Mouse (Mus musculus) limb, embryonic 12.5 days (tissue): ENCODE measurements around the gene Otud1. TPM values are rescaled to one million over a fixed set of nuclear protein-coding genes. Genes with fewer than 3 reads are reported as not detected.

Experiments used
- ATAC-seq: fragments of 200-750 bp; cut with Nextera tagmentation; 2 replicates; pipeline ENCODE4 v1.8.0; 2017; ENCODE audit warnings: low read depth, moderate TSS enrichment; ENCODE audit not compliant: insufficient number of reproducible peaks, insufficient read depth, low FRiP score, low TSS enrichment
- H3K27ac ChIP-seq: fragments of 300-500 bp; sonication (generic); 2 replicates; pipeline ENCODE4 v1.5.1; 2016; ENCODE audit warnings: mild to moderate bottlenecking, moderate library complexity
- H3K27me3 ChIP-seq: fragments of 300-500 bp; sonication (generic); 2 replicates; pipeline ENCODE4 v1.6.1; 2016; ENCODE audit warnings: mild to moderate bottlenecking, moderate library complexity
- H3K36me3 ChIP-seq: fragments of 300-500 bp; sonication (generic); 2 replicates; pipeline ENCODE4 v1.6.1; 2016; ENCODE audit warnings: mild to moderate bottlenecking, moderate library complexity
- H3K4me1 ChIP-seq: fragments of 300-500 bp; sonication (generic); replicated peaks from 2 replicates; pipeline ENCODE4 v1.6.1; 2016
- H3K4me2 ChIP-seq: fragments of 300-500 bp; sonication (generic); 2 replicates; pipeline ENCODE4 v1.6.1; 2016; ENCODE audit warnings: mild to moderate bottlenecking, moderate library complexity
- H3K4me3 ChIP-seq: fragments of 300-500 bp; sonication (generic); replicated peaks from 2 replicates; pipeline ENCODE4 v1.5.1; 2016; ENCODE audit warnings: mild to moderate bottlenecking
- H3K9ac ChIP-seq: fragments of 300-500 bp; sonication (generic); replicated peaks from 2 replicates; pipeline ENCODE4 v1.6.1; 2016; ENCODE audit warnings: mild to moderate bottlenecking, moderate library complexity
- H3K9me3 ChIP-seq: fragments of 300-500 bp; sonication (generic); 2 replicates; pipeline ENCODE4 v1.6.1; 2016; ENCODE audit warnings: mild to moderate bottlenecking, moderate library complexity
- WGBS: fragments of 180-500 bp; shearing (Covaris S2); methylation state at CpG from one replicate; pipeline ENCODE4 v1.1.7; 2016; 5-methylcytosine and 5-hydroxymethylcytosine counted together
- polyA plus RNA-seq: library from polyadenylated mRNA; unstranded; fragments of >200 nt; fragmentation: Nextera tagmentation; extraction: Ambion mirVana; gene quantifications from 2 replicates; pipeline ENCODE4 v1.2.1, GENCODE M21; 2016

The Otud1 gene
- 0.88 and 1.3 TPM in 2 replicates for polyA plus RNA-seq

DNA sequence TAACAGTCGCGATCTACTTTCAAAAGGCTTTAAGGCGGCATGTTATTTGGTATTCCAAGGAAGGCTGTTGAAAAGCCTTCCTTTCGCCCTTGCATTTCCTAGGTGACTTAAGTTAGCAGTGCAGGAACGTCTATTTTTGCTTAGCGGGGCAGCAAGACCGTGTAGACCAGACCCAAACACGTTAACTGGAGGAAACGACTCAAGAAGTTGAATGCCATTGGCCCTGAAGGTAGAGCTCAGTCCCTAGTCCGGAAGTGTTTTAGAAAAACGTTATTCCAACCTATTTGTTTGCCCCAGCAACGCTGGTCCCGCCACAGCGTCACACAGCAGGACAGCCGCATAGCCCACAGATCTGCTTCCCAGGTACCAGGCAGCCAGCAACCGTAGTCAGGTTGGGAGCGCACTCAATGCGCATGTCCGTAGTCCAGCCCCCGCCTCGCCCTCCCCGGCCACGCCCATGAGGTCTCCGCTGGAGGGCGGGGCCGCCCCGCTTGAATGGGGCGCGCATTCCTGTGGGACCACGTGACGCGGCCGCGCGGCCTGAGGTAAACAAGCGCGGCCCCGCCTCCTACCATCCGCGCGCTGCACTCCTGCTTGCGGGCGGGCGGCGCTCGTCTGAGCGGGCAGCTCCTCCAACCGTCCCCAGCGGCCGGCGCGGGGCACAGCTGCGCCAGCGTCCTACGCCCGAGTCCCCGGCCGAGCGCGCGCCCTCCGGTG lies at the start of gene Otud1:
Otud1 (plus strand) TSS at position 595 of the 717 bp plus-strand sequence.
- H3K4me2 ChIP-seq = peak within 1 kb of the TSS; percentile 86
- peak; percentile 97 for ATAC-seq
- no peaks in the 10 kb centered on the region for H3K36me3 ChIP-seq
- H3K4me1 ChIP-seq = peaks cover 7% of the 10 kb centered on the region; the same call in 1 of the 2 replicates
- H3K9ac ChIP-seq = peak within 1 kb of the TSS; percentile 72
- peak within 1 kb of the TSS; percentile 72 for H3K4me3 ChIP-seq
- H3K27me3 ChIP-seq = peaks cover 35% of the 10 kb centered on the region
- no peaks in the 10 kb centered on the region for H3K9me3 ChIP-seq
- H3K27ac ChIP-seq = peak within 1 kb of the TSS; percentile 72
- under 1% methylated on average over 62 of the region's 62 CpGs for WGBS

DNA sequence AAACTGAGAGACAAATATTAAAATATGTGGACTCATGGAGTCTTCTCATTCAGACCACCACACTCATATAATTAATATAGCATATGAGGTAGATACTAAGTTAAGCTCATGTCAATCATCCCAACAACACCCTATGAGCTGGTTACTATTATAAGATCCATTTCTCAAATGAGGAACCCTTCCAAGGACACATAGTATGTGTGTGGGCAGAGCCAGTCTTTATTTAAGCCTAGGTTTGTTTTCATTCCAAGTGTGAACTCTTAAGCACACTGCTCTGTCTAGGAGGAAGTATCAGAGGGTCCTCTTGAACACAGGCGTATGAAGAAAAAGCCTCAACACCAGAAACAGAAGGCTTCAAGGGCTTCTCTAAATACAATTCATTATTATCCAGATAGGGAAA lies 49.7 kb upstream of the Otud1 start:
- WGBS = 79% methylated on average over 1 of the region's 1 CpGs
- no peak overlapping the region for H3K27ac ChIP-seq
- no peak for ATAC-seq
- no peaks in the 10 kb centered on the region for H3K36me3 ChIP-seq
- no peaks in the 10 kb centered on the region for H3K9me3 ChIP-seq
- no peak overlapping the region for H3K4me3 ChIP-seq
- no peaks in the 10 kb centered on the region for H3K4me1 ChIP-seq
- no peaks in the 10 kb centered on the region for H3K27me3 ChIP-seq
- H3K4me2 ChIP-seq = no peak overlapping the region
- H3K9ac ChIP-seq = no peak overlapping the region

DNA sequence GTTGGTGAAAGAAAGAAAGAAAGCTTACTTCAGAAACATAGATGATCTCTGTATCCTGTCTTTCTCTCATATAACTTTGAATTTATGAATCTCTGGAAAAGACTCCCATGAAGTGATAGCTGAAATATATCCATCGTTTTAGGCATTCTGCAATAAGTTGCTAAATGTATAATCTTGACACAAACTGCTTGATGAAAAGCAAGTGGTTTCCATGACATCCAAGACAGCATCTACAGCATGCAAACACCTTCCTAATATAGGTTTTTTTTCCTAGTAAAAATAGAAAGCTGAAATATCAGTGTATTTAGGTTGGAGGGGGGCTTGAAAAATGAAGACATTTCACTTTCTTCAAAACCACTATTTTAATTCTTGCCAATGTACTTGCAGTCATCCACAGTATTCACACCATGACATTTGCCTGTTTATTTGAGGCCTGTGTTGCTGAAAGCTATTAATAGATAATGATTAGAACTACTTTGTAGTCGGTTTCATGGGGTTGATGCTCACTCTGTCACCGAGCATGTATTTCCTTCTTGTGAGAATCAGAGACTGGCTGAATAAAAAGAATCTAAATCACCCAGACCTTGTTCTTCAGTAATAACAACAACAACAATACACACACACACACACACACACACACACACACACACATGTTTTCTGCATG lies 49.0 kb upstream of the Otud1 start:
- Histone ChIP-seq H3K27ac (no peak overlapping the region), H3K4me2 (no peak overlapping the region), H3K9ac (no peak overlapping the region), H3K36me3 (no peaks in the 10 kb centered on the region), H3K4me3 (no peak overlapping the region), H3K9me3 (no peaks in the 10 kb centered on the region), H3K27me3 (no peaks in the 10 kb centered on the region), H3K4me1 (no peaks in the 10 kb centered on the region)
- no peak for ATAC-seq
- 84% methylated on average over 3 of the region's 3 CpGs for WGBS

DNA sequence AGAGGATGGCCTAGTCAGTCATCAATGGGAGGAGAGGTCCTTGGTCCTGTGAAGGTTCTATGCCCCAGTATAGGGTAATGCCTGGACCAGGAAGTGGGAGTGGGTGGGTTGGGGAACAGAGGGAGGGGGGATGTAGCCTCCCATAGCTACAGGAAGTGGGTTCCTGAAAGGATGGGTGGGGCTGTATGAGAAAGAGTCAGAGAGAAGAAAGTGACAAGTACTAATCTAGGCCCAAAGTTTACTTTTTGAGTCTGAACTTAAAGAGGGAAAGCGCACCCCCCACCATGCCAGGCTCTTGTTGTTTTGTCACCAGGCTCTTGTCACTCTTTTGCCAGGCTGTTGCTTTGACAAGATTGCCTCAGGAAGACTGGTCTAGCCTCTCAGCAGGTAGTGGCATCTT lies 35.5 kb upstream of the Otud1 start:
- no peak for ATAC-seq
- Histone ChIP-seq H3K4me2 (no peak overlapping the region), H3K27me3 (no peaks in the 10 kb centered on the region), H3K9me3 (0 out of 2 replicates have a peak, but pooled peaks cover 4% of the 10 kb centered on the region), H3K4me1 (no peaks in the 10 kb centered on the region), H3K27ac (no peak overlapping the region), H3K9ac (no peak overlapping the region), H3K36me3 (no peaks in the 10 kb centered on the region), H3K4me3 (no peak overlapping the region)
- WGBS = 95% methylated on average over 1 of the region's 1 CpGs

DNA sequence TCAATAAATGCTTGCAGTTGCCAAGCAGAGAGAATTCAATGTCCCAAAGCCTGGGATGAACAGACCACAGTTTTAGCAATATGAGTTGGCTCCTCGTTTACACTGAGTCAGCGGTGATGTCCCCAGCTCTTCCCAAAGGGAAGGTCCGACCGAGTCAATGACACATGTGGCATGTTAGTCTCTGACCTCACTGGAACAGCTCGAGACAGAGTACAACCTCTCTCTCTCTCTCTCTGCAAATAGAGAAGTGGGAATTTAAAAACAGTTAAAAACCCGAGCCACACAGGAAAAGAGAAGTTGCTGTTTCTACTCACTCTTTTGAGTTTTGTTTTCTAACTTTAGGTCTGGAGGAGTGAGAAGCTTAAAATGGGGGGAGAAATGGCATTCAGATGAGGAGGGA lies 30.5 kb upstream of the Otud1 start:
- ATAC-seq = no peak
- no peak overlapping the region for H3K4me2 ChIP-seq
- no peak overlapping the region for H3K4me3 ChIP-seq
- no peak overlapping the region for H3K9ac ChIP-seq
- H3K36me3 ChIP-seq = no peaks in the 10 kb centered on the region
- H3K4me1 ChIP-seq = no peaks in the 10 kb centered on the region
- H3K27ac ChIP-seq = no peak overlapping the region
- no peaks in the 10 kb centered on the region for H3K27me3 ChIP-seq
- 87% methylated on average over 6 of the region's 6 CpGs for WGBS
- 0 out of 2 replicates have a peak, but pooled peaks cover 4% of the 10 kb centered on the region for H3K9me3 ChIP-seq

DNA sequence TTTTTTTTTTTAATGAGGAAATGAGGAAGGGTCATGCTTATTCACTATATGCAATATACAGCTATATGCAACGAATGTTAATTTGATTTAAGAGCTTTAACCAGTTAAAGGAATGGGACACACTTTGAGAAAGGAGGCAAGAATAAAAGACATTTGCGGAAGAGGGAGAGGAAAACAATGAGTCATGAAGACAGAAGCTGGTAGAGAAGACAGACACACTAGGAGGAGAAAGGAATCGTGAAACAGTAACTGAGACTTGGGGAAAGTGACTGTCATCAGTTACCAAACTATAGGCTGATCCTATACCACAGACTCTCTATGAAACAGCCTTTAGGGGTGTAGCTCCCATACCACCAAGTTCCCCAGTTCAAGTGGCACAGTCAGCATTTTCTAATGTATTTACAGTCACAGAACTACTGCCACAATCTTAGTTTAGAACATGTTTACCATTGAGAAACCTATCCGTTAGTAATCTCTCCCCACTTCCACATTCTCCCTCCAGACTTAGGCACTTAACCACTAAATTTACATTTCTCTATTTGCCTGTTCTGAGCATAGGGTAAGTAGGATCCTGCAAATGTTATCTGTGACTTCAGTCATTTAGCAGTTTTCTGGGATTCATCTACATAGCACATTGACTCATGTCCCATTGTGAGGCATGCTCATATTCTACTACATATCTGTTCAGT lies 29.5 kb upstream of the Otud1 start:
- H3K9ac ChIP-seq = no peak overlapping the region
- WGBS = 86% methylated on average over 4 of the region's 4 CpGs
- H3K4me3 ChIP-seq = no peak overlapping the region
- H3K36me3 ChIP-seq = no peaks in the 10 kb centered on the region
- 0 out of 2 replicates have a peak, but pooled peaks cover 4% of the 10 kb centered on the region for H3K9me3 ChIP-seq
- H3K27ac ChIP-seq = no peak overlapping the region
- ATAC-seq = no peak
- H3K4me2 ChIP-seq = no peak overlapping the region
- H3K27me3 ChIP-seq = no peaks in the 10 kb centered on the region
- no peaks in the 10 kb centered on the region for H3K4me1 ChIP-seq

DNA sequence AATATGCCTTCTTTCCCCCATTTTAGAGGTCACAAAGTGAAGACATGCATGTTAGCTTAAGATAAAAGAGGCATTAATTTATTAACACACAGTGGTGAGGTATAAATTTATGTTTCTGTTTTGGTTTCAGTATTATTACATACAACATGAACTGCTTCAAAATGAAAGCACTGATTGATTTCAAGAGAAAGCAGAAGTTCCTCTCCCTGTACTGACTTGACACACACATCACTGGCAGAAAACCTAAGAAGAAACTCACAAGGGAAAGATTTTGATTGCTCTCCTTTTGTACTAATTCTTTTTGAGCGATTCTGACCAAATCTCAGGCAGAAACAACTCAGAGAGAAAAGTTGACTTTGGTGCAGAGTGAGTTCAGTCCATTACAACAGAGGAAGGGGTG lies 27.0 kb upstream of the Otud1 start:
- Histone ChIP-seq H3K27me3 (no peaks in the 10 kb centered on the region), H3K4me3 (no peak overlapping the region), H3K27ac (no peak overlapping the region), H3K4me1 (no peaks in the 10 kb centered on the region), H3K9ac (no peak overlapping the region), H3K4me2 (no peak overlapping the region), H3K9me3 (0 out of 2 replicates have a peak, but pooled peaks cover 3% of the 10 kb centered on the region), H3K36me3 (no peaks in the 10 kb centered on the region)
- whole genome bisulfite sequencing = 93% methylated on average over 1 of the region's 1 CpGs
- no peak for ATAC-seq

DNA sequence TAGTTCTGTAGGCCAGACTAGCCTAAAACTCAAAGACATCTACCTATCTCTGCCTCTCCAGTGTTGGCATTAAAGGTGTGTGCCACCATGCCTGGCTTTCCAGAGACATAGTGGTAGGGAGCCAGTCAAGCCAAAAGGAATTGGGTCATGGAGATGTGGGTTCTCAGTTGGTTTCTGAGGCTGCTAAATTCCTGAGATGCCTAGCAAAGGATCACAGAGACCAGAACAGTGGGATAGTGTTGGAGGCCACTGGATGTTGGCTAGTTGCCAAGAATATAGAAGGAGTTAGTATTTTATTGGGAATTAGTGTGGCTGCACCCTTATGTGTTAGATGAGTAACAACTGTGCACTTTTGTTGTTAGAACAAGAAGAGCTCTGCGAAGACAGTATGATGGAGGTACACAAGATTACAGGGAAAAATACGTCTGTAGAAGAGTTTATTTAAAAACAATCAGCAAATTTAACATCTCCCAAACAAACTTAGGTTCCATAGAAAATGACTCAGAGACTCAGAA lies 24.1 kb upstream of the Otud1 start:
- H3K9ac ChIP-seq = no peak overlapping the region
- 71% methylated on average over 2 of the region's 2 CpGs for WGBS
- H3K27me3 ChIP-seq = no peaks in the 10 kb centered on the region
- H3K36me3 ChIP-seq = no peaks in the 10 kb centered on the region
- no peak; the same call in 1 of the 2 replicates for ATAC-seq
- no peaks in the 10 kb centered on the region for H3K9me3 ChIP-seq
- H3K4me1 ChIP-seq = no peaks in the 10 kb centered on the region
- no peak overlapping the region for H3K4me2 ChIP-seq
- H3K27ac ChIP-seq = no peak overlapping the region
- H3K4me3 ChIP-seq = no peak overlapping the region

DNA sequence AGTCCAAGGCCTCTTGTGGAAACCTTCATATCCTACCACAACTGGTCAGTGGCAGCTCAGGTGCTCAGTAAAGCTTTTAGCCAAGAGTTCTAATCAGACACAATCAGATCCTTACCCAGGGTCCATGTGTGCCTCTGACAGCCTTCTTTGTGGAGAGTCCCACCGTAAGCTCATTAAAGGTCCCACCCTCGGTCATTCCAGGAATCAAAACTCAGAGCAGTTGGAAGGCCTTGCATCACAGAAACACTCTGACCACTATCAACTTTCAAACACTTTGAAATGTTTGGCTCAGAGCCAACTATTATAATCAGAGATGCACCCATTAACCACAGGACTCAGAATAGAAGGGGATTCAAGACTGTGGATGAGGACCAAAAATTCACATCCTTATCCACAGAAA lies 12.4 kb upstream of the Otud1 start:
- WGBS = 80% methylated on average over 2 of the region's 2 CpGs

DNA sequence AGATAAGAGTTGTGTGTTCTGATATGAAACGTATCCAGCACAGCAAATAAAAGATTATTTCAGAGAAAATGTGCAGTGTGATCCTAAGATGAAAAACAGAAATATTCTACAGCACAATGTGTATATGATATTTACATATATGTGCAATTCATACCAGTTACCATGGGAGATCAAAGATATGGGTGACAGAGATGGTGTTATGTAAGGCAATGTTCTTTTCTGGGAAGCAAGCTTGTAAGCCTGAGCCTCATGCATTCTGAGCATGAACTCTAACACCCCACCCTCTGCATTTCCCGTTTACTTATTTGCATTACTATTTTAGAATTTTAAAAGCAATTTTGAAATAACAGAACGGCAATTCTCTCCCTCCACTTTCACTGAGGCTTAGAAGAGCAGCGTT lies 11.4 kb upstream of the Otud1 start:
- no peak overlapping the region for H3K9ac ChIP-seq
- no peak overlapping the region for H3K4me2 ChIP-seq
- H3K4me1 ChIP-seq = 0 out of 2 replicates have a peak, but pooled peaks cover 3% of the 10 kb centered on the region
- WGBS = 81% methylated on average over 4 of the region's 4 CpGs
- H3K9me3 ChIP-seq = no peaks in the 10 kb centered on the region
- no peaks in the 10 kb centered on the region for H3K27me3 ChIP-seq
- no peak for ATAC-seq
- H3K4me3 ChIP-seq = no peak overlapping the region
- H3K36me3 ChIP-seq = no peaks in the 10 kb centered on the region
- no peak overlapping the region for H3K27ac ChIP-seq

More for the DNA sequence above, 12.4 kb upstream of the Otud1 start:
- Histone ChIP-seq H3K36me3 (no peaks in the 10 kb centered on the region), H3K27ac (no peak overlapping the region), H3K4me2 (no peak overlapping the region), H3K4me3 (no peak overlapping the region), H3K9ac (no peak overlapping the region), H3K27me3 (no peaks in the 10 kb centered on the region), H3K4me1 (0 out of 2 replicates have a peak, but pooled peaks cover 3% of the 10 kb centered on the region), H3K9me3 (no peaks in the 10 kb centered on the region)
- no peak for ATAC-seq

DNA sequence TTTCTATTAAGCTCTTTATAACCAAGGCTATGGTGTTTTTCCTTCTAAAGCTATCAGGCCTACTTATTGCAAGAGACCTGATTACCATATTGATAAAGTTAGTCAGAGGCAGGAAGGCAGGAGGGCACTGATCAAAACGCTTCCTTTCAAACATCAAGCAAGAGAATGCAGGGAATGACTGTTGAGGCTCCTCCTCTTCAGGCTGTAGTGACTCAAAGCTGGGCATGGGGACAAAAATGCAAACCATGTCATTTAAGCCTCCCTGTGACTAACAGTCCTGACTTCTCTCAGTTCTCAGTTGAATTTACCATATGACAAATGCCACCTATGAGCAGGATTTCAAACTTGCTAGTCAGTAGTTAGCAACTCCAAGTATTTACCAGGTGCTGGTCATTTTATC lies 10.6 kb upstream of the Otud1 start:
- Histone ChIP-seq H3K4me1 (0 out of 2 replicates have a peak, but pooled peaks cover 3% of the 10 kb centered on the region), H3K4me2 (no peak overlapping the region), H3K9me3 (no peaks in the 10 kb centered on the region), H3K4me3 (no peak overlapping the region), H3K36me3 (no peaks in the 10 kb centered on the region), H3K27ac (no peak overlapping the region), H3K27me3 (no peaks in the 10 kb centered on the region), H3K9ac (no peak overlapping the region)
- WGBS = 23% methylated on average over 1 of the region's 1 CpGs
- no peak for ATAC-seq
